Mouse (Mus musculus) embryo, embryonic 9.5 days (tissue): ENCODE data around the gene Fbxw11.
A peak's percentile ranks its signal among the peaks of the same experiment; 100 is the strongest.
"Not testable (repeated sequence)": the region's sequence is repeated elsewhere in the genome, so short reads cannot be mapped to it uniquely, and the experiment has no call there.

ENCODE experiments used
- DNase-seq: peaks from one replicate; pipeline ENCODE4 v3.0.0-alpha.2; 2017; ENCODE audit errors: extremely low spot score

Gene Fbxw11

DNA sequence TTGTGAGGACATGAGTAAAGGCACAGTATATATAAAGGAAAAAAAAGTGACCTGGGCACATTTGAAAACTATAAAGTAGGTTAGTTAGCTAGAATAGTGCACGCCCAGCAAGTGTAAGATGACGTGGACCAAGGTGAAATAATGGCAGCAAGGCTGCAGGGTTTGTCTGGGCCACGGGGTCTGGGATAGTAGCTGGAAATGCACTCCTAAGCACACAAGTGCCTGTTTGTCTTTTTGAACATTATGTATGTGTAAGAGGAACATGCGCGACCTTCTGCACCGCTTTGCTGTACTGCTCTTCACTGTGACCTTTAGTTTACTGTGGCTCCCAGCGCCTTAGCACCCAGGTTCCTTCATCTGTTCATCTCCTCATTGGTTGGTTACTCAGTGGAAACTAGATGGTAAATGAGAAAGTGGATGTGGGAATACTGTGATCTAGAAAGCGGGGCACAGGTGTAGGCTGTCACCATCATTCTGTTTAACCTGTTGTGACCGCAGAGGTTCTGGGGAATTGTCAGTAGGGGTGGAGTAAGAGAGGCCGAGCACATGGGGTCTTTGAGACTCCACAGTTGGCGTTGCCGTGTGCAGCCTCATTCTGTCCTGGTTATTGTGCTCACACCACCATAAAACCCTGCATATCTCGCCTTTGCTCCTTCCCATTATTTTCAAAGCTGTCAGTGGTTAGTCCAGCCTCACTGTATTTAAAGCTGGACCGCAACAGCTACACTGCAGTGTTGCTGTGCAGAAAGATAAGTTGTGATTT lies 66.4 kb downstream of the Fbxw11 start:
- DNase-seq, result no peak

- DNase-seq, result peak; percentile 55
Observed at GRCm38 (mm10) chr11:32709563-32709962, 67.0 kb downstream of the Fbxw11 start.

DNA sequence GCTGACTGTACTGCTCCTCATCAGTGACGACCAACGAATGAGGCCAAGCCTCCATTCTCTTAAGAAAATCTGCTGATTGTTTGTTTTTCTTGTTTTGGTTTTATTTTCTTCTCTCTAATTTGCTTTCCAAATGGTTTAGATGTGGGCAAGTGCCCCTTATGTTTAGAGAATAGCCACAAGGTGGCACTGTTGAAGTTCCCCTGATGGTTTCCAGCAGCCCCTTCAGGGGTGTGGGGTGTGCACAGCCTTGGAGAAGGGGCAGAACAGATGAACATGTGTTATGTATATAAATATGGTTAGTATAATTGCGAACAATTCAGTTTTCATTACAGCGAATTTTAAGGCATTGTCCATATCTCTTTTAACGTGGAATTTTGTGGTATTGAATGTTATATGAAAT lies 71.7 kb downstream of the Fbxw11 start:
- DNase-seq, result no peak

GRCm38 (mm10) chr11:32714896-32715295 lies 72.4 kb downstream of the Fbxw11 start:
- no peak for DNase-seq

GRCm38 (mm10) chr11:32715495-32715894 lies 73.0 kb downstream of the Fbxw11 start:
- DNase-seq, result no peak

GRCm38 (mm10) chr11:32715970-32716369 lies 73.4 kb downstream of the Fbxw11 start:
- no peak for DNase-seq

DNA sequence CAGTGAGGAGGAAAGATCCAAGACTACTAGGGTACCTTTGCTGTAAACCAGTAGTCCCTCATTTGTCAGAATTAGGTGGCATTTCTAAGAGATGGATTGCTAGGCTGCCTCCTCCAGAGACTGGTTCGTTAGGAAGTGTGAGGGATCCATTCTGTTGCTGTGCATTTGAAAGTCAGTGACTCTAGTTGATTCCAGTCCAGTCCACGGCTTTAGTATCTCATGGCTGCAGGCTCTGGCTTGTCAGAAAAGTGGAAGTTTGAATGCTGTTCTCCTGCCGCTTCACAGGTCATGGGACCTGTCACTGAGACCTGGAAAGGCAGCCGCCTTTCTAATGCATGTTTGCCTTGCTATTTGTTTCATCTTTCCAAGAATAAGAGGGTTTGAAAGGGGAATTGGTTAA lies 74.4 kb downstream of the Fbxw11 start:
- no peak for DNase-seq

DNA sequence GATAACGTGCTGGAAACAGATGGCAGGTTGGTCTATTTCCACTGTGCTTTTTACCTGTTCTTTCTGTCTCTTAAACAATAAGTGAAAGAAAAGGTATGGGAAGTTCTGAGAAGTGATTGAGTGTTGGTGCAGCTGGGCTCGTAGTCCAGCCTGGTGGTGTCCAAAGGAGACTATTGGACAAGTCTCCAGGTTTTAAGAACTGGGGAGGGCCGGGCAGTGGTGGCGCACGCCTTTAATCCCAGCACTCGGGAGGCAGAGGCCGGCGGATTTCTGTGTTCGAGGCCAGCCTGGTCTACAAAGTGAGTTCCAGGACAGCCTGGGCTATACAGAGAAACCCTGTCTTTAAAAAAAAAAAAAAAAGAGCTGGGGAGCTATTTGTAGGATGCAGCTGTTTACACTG lies 75.2 kb downstream of the Fbxw11 start:
- DNase-seq, result not testable (repeated sequence)

GRCm38 (mm10) chr11:32718371-32718770 lies 75.8 kb downstream of the Fbxw11 start:
- DNase-seq, result no peak

GRCm38 (mm10) chr11:32718979-32719378 lies 76.5 kb downstream of the Fbxw11 start:
- DNase-seq, result no peak

DNA sequence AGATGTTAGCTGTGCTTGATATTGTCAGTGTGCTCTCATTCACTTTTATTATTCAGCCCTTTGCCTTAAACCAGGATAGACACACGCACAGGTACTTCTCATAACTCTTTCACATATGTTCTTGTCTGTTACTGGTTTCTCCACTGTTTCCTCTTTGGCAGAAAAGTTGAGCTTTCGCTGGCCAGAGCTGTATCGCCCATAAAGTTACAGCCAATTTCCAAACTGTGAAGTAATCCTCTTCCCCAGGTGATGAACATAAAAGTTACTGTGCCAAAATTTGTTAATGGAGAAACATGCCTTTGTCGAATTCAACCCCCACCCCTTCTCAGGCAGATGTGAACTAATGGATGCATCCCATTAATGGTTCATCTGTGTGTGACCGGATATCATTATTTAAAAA lies 80.1 kb downstream of the Fbxw11 start:
- DNase-seq, result no peak

DNA sequence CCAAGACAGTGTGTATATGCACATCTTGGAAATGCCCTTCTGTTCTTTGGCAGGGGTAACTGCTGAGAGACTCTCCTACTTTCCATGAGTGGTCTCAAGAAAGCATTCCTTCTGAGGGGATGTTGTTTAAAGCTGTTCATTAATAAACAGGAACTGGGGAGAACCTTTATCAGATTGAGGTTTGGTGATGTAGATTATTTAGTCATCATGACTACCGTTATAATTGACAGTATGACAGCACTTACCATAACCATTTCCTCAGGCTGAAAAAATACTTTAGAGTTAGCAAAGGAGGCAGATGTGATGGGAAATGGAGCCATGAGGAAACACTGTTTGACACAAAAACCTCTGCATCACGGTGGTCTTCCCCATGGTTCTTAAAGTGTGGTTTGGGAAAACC lies 80.8 kb downstream of the Fbxw11 start:
- no peak for DNase-seq

DNA sequence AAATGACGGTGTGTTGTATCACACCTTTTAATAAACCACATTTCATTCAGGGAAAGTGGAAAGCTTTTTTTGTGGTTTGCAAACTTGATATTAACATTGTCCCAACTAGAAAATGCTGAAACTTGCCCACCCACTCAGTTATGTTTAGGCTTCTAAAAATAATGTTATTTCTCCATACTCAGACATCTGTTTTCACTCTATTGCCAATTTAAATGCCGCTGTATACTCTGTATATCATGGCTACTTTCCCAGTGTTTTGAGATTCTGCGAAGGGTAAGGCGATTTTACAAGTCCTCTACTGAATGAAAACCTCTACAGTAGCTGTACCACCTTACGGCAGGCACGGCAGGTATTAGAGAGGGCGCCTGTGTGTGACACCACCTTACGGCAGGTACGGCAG lies 82.6 kb downstream of the Fbxw11 start:
- DNase-seq, result no peak

- DNase-seq, result no peak
Observed at GRCm38 (mm10) chr11:32732467-32732866, 89.9 kb downstream of the Fbxw11 start.

GRCm38 (mm10) chr11:32733195-32733594 lies 90.7 kb downstream of the Fbxw11 start:
- DNase-seq, result no peak

DNA sequence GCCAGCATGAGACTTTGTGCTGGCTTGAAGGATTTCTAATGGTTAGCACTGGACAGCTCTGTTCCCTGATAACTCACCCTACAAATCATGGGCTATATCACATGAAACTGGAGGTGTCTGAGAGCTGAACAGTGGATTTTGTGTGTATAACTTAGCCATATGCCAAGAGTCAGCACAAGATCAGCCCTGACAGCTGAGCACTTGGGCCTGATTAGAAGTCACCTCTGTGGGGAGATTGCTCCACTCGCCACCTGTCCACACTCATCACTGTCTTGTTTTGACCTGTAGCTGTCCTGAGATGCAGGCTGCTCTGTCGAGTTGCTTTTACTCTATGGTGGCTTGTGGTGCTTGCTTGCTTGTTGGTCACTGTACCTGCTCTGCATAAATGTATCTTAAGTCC lies 93.8 kb downstream of the Fbxw11 start:
- no peak for DNase-seq

GRCm38 (mm10) chr11:32737729-32738128 lies 95.2 kb downstream of the Fbxw11 start:
- no peak for DNase-seq

GRCm38 (mm10) chr11:32743891-32744290 lies 101.4 kb downstream of the Fbxw11 start:
- DNase-seq, result no peak

- no peak for DNase-seq
Observed at GRCm38 (mm10) chr11:32744463-32744862, 101.9 kb downstream of the Fbxw11 start.

GRCm38 (mm10) chr11:32745466-32745865 lies 102.9 kb downstream of the Fbxw11 start:
- DNase-seq, result no peak

GRCm38 (mm10) chr11:32746036-32746435 lies 103.5 kb downstream of the Fbxw11 start:
- no peak for DNase-seq

DNA sequence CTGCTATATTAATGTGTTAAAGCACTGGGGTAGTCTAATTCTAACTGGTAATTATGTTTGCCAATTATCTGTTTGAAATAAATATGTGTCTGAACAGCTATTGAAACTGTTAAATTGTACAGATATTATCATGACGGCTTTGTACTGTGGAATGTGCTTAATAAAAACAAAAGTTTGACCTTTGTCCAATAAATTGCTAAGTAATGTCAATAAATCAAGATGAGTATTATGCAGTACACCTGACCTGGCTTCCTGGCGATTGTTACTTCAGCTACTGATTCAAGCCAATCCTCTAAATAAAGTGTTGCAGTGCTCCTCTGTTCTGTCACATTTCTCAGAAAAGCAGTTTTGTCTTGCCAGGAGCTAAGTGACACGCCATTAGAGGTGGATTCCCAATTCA lies 104.0 kb downstream of the Fbxw11 start:
- DNase-seq, result no peak

DNA sequence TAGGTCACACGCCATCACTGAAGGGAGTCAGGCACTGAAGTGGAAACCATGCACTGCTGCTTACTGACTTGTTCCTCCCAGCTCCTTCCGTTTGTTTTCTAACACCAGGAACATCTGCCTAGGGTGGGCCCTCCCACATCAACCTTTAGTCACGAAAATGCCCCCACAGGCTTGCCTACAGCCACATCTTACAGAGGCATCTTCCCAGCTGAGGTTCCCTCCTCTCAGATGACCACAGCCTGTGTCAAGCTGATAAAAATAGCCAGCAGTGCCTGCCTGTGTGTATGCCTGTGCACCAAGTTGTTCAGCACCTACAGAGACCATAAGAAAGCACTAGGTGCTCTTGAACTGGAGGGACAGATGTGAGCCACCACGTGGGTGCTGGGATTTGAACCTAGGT lies 106.3 kb downstream of the Fbxw11 start:
- DNase-seq, result no peak
